Mouse (Mus musculus): ENCODE data around the gene Trpm3. TPM values are rescaled to one million over a fixed set of nuclear protein-coding genes. Genes with fewer than 3 reads are reported as not detected.

Gene Trpm3
- polyA plus RNA-seq, 1 experiment from 2014 or later = 3.9 TPM

DNA sequence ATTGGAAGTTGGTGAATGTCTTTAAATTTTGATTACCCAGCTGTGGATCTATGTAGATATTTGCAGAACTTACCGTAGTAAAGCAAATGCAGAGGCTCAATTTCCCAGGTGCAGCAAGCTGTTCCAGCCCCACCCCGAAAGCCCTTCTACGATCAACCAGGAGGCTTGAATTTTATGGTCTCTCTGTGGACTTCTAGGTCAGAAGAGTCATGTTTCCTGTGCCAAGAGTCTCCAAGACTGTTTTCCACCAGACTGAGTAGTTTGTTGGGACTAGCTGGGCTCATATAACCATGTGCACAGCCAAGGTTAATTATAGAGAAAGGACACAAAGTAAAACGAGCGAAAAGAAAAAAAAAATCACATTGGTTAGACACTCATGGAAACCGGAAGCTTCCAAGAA is 364.6 kb downstream of the Trpm3 start:
- H3K9me3 ChIP-seq (ENCODE audit: control insufficient read depth, low read length) = no peaks in the 10 kb centered on the region
- no peak; the same call in 1 of the 2 replicates for ATAC-seq (ENCODE audit: low FRiP score, low TSS enrichment)
- 47% methylated on average over 6 of the region's 6 CpGs for WGBS
- no peak overlapping the region for H3K4me2 ChIP-seq (replicated peaks; ENCODE audit: low read depth, low read length)
- H3K27me3 ChIP-seq (ENCODE audit: control insufficient read depth, insufficient read depth, low read length) = no peaks in the 10 kb centered on the region
- no peak overlapping the region for H3K27ac ChIP-seq (ENCODE audit: low read depth, low read length)
- no peaks in the 10 kb centered on the region for H3K36me3 ChIP-seq (ENCODE audit: control insufficient read depth, insufficient read depth, low read length)
- H3K4me3 ChIP-seq (ENCODE audit: low read length) = no peak overlapping the region
- H3K4me1 ChIP-seq (ENCODE audit: control insufficient read depth, insufficient read depth, low read length) = no peaks in the 10 kb centered on the region
- H3K9ac ChIP-seq (ENCODE audit: low read depth, low read length) = no peak overlapping the region

DNA sequence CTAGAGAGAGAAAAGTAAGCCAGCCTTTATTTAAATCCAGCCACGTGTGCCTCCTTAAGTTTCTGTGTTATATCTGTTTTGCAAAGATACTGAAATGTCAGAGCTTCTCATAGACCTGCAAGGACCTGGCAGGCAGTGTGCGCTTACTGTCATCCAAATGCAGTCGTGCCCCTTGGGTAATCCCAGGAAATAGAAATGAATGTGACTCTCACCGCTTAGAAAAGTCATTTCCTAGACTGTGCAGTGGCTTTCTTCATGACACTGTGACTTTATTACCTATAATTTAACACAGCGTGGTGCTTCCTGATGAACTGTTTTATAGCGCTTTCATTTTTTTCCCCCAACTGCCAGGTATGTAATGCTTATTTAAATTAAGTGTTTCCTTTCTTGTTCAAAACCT is 379.7 kb downstream of the Trpm3 start:
- H3K4me2 ChIP-seq (replicated peaks; ENCODE audit: low read depth, low read length) = no peak overlapping the region
- no peaks in the 10 kb centered on the region for H3K4me1 ChIP-seq (ENCODE audit: control insufficient read depth, insufficient read depth, low read length)
- ATAC-seq (ENCODE audit: low FRiP score, low TSS enrichment) = no peak
- H3K4me3 ChIP-seq (ENCODE audit: low read length) = no peak overlapping the region
- H3K27ac ChIP-seq (ENCODE audit: low read depth, low read length) = no peak overlapping the region
- WGBS = 68% methylated on average over 6 of the region's 6 CpGs
- H3K9ac ChIP-seq (ENCODE audit: low read depth, low read length) = no peak overlapping the region
- no peaks in the 10 kb centered on the region for H3K27me3 ChIP-seq (ENCODE audit: control insufficient read depth, insufficient read depth, low read length)
- no peaks in the 10 kb centered on the region for H3K36me3 ChIP-seq (ENCODE audit: control insufficient read depth, insufficient read depth, low read length)
- H3K9me3 ChIP-seq (ENCODE audit: control insufficient read depth, low read length) = no peaks in the 10 kb centered on the region

DNA sequence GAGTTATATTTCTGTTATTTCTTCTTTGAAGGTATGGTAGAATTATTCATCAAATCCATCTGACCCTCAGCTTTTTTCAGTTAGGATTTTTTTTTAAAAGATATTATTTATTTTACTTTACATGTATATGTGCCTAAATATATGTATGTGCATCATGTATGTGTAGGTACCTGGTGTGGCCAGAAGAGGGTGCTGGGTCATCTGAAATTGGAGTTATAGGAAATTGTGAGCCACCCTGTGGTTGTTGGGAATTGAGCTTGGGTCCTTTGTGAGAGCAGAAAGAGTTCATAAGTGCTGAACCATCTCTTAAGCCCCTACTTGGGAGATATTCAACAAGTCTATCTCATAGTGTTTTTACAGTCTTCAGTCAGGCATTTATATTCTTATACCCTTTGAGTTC is 389.1 kb downstream of the Trpm3 start:
- no peak overlapping the region for H3K4me3 ChIP-seq (ENCODE audit: low read length)
- no peak overlapping the region for H3K9ac ChIP-seq (ENCODE audit: low read depth, low read length)
- H3K36me3 ChIP-seq (ENCODE audit: control insufficient read depth, insufficient read depth, low read length) = no peaks in the 10 kb centered on the region
- H3K27me3 ChIP-seq (ENCODE audit: control insufficient read depth, insufficient read depth, low read length) = no peaks in the 10 kb centered on the region
- no peaks in the 10 kb centered on the region for H3K4me1 ChIP-seq (ENCODE audit: control insufficient read depth, insufficient read depth, low read length)
- no peak for ATAC-seq (ENCODE audit: low FRiP score, low TSS enrichment)
- H3K9me3 ChIP-seq (ENCODE audit: control insufficient read depth, low read length) = 0 out of 2 replicates have a peak, but pooled peaks cover 4% of the 10 kb centered on the region
- H3K27ac ChIP-seq (ENCODE audit: low read depth, low read length) = no peak overlapping the region
- H3K4me2 ChIP-seq (replicated peaks; ENCODE audit: low read depth, low read length) = no peak overlapping the region

DNA sequence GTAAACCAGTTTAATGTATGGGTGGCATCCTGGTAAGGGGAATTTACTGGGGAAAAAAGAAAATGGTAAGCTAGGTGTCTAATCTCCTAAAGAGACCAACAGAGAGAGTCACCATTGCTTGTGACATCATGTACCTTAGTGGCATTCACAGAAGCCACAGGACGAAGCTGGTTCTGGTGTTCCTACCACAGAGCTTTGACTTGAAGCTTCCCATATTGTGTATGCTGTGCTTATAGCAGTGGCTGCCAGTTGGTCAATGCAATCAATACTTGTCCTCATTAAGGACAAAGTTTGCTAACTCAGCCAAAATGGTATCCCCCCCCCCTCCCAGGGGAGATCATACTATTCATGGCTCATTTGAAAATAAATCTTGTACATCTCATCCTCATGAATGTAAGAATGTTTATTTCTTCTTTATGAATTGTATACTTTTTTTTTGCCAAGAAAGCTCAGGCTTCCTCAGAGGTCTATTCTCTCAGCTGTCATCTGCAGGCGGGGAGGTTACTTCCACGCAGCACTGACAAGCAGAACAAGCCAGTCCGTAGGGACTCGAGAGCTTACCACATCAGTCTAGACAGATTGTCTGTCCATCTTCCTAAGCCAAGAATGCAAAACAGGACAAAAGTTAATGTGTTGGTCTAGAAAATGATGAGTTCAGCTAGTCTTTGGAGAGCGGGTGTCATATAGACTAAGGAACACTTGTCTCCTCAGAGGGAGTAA is 404.3 kb downstream of the Trpm3 start:
- Histone ChIP-seq H3K9me3 (ENCODE audit: control insufficient read depth, low read length) (no peaks in the 10 kb centered on the region), H3K36me3 (ENCODE audit: control insufficient read depth, insufficient read depth, low read length) (no peaks in the 10 kb centered on the region), H3K4me2 (replicated peaks; ENCODE audit: low read depth, low read length) (no peak overlapping the region), H3K9ac (ENCODE audit: low read depth, low read length) (no peak overlapping the region), H3K4me3 (ENCODE audit: low read length) (no peak overlapping the region), H3K4me1 (ENCODE audit: control insufficient read depth, insufficient read depth, low read length) (no peaks in the 10 kb centered on the region), H3K27ac (ENCODE audit: low read depth, low read length) (no peak overlapping the region), H3K27me3 (ENCODE audit: control insufficient read depth, insufficient read depth, low read length) (no peaks in the 10 kb centered on the region)
- no peak for ATAC-seq (ENCODE audit: low FRiP score, low TSS enrichment)
- 91% methylated on average over 6 of the region's 6 CpGs for WGBS

DNA sequence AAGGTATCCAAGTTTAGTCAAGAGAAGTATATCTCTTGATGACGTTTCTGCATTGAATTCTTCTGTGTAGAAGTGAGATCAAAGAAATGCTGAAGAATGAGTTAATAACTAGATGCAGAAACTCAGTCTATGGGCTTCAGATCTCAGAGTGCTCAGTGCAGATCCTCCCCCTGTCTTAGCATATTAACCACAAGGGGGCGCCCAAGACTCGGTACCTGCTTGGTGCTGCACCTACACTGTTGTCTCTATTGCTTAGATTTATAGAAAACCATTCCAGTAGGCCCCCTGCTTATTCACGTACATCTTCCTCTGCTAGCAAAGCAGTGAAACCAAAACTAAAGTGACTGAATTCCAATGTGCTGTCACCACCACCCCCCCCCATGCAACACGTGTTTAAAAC is 413.3 kb downstream of the Trpm3 start:
- Histone ChIP-seq H3K4me1 (ENCODE audit: control insufficient read depth, insufficient read depth, low read length) (0 out of 2 replicates have a peak, but pooled peaks cover 3% of the 10 kb centered on the region), H3K36me3 (ENCODE audit: control insufficient read depth, insufficient read depth, low read length) (no peaks in the 10 kb centered on the region), H3K27me3 (ENCODE audit: control insufficient read depth, insufficient read depth, low read length) (no peaks in the 10 kb centered on the region), H3K27ac (ENCODE audit: low read depth, low read length) (no peak overlapping the region), H3K9ac (ENCODE audit: low read depth, low read length) (no peak overlapping the region), H3K4me2 (replicated peaks; ENCODE audit: low read depth, low read length) (no peak overlapping the region), H3K4me3 (ENCODE audit: low read length) (no peak overlapping the region), H3K9me3 (ENCODE audit: control insufficient read depth, low read length) (no peaks in the 10 kb centered on the region)
- no peak for ATAC-seq (ENCODE audit: low FRiP score, low TSS enrichment)
- 30% methylated on average over 5 of the region's 5 CpGs for WGBS

DNA sequence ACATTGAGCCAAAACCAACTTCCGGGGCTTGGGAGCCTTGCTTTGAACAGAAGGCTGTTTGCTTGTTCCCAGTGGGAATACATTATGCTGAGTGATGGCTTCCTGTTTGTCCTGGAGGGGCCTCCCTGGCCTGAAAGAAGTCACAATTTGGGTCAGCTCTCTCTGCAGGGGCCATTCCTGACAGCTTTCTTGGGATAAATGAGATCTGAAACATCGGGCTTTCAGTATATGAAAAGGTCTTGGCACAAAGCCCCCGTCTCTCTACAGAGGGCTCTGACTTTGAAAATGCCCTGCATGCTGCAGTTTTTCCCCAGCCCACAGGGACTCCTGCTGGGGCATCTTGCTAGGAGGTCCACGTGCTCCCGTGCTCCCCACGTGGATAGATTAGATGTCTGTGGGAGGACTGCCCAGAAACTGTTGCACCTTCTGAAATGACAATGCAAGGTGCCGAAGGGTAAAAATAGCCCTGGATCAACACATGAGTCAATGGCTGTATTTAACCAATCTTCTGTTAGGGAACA is 415.6 kb downstream of the Trpm3 start:
- H3K36me3 ChIP-seq (ENCODE audit: control insufficient read depth, insufficient read depth, low read length) = no peaks in the 10 kb centered on the region
- no peak overlapping the region for H3K9ac ChIP-seq (ENCODE audit: low read depth, low read length)
- no peaks in the 10 kb centered on the region for H3K9me3 ChIP-seq (ENCODE audit: control insufficient read depth, low read length)
- 0 out of 2 replicates have a peak, but pooled peaks cover 3% of the 10 kb centered on the region for H3K4me1 ChIP-seq (ENCODE audit: control insufficient read depth, insufficient read depth, low read length)
- no peaks in the 10 kb centered on the region for H3K27me3 ChIP-seq (ENCODE audit: control insufficient read depth, insufficient read depth, low read length)
- WGBS = 9% methylated on average over 7 of the region's 7 CpGs
- H3K4me3 ChIP-seq (ENCODE audit: low read length) = no peak overlapping the region
- no peak overlapping the region for H3K27ac ChIP-seq (ENCODE audit: low read depth, low read length)
- ATAC-seq (ENCODE audit: low FRiP score, low TSS enrichment) = peak; percentile 79
- H3K4me2 ChIP-seq (replicated peaks; ENCODE audit: low read depth, low read length) = no peak overlapping the region; the same call in 1 of the 2 replicates

DNA sequence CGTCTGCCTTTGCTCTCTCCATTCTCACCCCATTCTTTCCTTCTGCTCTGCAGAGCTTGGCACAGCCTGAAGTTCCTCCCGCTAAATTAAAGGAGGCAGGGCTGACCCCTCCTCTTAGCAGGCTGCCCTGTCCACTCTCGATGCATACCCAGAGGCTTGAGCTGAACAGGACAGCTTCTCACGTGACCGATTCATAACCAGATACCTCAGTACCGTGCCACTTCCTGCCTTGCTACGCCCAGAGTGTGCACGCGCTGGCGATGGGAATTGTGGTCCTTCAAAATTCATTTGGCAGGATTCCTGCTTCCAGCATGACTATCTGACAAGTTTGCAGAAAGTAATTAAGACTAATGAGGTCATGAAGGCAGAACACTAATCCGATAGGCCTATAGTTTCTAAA is 433.6 kb downstream of the Trpm3 start:
- Histone ChIP-seq H3K36me3 (ENCODE audit: control insufficient read depth, insufficient read depth, low read length) (no peaks in the 10 kb centered on the region), H3K4me3 (ENCODE audit: low read length) (no peak overlapping the region), H3K27ac (ENCODE audit: low read depth, low read length) (no peak overlapping the region), H3K4me2 (replicated peaks; ENCODE audit: low read depth, low read length) (no peak overlapping the region), H3K27me3 (ENCODE audit: control insufficient read depth, insufficient read depth, low read length) (no peaks in the 10 kb centered on the region), H3K4me1 (ENCODE audit: control insufficient read depth, insufficient read depth, low read length) (no peaks in the 10 kb centered on the region), H3K9me3 (ENCODE audit: control insufficient read depth, low read length) (no peaks in the 10 kb centered on the region), H3K9ac (ENCODE audit: low read depth, low read length) (no peak overlapping the region)
- ATAC-seq (ENCODE audit: low FRiP score, low TSS enrichment) = no peak
- 71% methylated on average over 11 of the region's 11 CpGs for WGBS

DNA sequence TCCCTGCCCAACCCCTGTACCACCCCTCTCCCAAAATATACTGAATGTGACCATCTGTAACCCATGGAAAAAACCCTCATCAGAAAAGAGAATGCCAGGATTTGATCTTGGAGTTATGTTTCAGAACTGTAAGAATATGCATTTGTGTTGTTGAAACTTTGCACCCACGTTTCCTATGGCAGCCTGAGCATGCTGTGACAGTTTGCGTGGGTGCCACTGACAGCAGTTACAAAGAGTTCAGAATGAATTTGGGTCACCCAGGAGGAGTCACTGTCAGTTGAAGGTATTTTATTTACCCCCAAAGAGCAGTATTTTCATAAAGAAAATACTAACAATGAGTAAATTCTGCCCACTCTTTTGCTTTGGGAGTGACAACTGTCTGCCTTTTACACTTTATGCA is 434.0 kb downstream of the Trpm3 start:
- no peak for ATAC-seq (ENCODE audit: low FRiP score, low TSS enrichment)
- Histone ChIP-seq H3K27me3 (ENCODE audit: control insufficient read depth, insufficient read depth, low read length) (no peaks in the 10 kb centered on the region), H3K36me3 (ENCODE audit: control insufficient read depth, insufficient read depth, low read length) (no peaks in the 10 kb centered on the region), H3K9me3 (ENCODE audit: control insufficient read depth, low read length) (no peaks in the 10 kb centered on the region), H3K27ac (ENCODE audit: low read depth, low read length) (no peak overlapping the region), H3K4me3 (ENCODE audit: low read length) (no peak overlapping the region), H3K9ac (ENCODE audit: low read depth, low read length) (no peak overlapping the region), H3K4me2 (replicated peaks; ENCODE audit: low read depth, low read length) (no peak overlapping the region), H3K4me1 (ENCODE audit: control insufficient read depth, insufficient read depth, low read length) (no peaks in the 10 kb centered on the region)
- 78% methylated on average over 2 of the region's 2 CpGs for WGBS

DNA sequence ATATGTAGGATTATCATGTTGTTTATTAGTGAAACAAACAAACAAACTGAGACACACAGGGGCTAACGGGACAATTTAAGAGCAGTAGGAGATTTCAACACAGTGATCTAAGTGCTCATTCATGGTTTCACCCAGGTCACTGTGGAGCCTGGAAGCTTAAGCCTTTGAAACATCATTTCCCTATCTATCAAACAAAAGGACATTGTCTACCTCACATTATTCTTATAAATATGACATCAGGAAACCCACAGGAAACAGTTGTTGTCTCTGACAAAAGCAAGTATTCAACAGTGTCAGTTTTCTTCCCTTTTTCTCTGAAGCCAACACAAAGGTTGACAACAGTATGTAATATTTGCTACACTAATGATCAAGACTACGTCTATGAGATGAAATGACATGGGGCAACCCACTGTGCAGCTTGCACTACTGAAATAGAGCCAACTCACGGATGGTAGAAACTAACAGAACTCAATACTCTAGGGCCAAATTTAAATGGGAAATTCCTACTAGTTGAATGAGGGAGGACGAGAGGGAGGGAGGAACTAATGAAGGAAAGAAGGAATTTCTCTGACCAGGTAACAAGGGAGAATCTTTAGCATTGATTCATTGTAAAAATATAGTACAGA is 443.4 kb downstream of the Trpm3 start:
- Histone ChIP-seq H3K36me3 (ENCODE audit: control insufficient read depth, insufficient read depth, low read length) (no peaks in the 10 kb centered on the region), H3K27ac (ENCODE audit: low read depth, low read length) (no peak overlapping the region), H3K9ac (ENCODE audit: low read depth, low read length) (no peak overlapping the region), H3K9me3 (ENCODE audit: control insufficient read depth, low read length) (no peaks in the 10 kb centered on the region), H3K27me3 (ENCODE audit: control insufficient read depth, insufficient read depth, low read length) (no peaks in the 10 kb centered on the region; the same call in 1 of the 2 replicates), H3K4me3 (ENCODE audit: low read length) (no peak overlapping the region), H3K4me1 (ENCODE audit: control insufficient read depth, insufficient read depth, low read length) (no peaks in the 10 kb centered on the region), H3K4me2 (replicated peaks; ENCODE audit: low read depth, low read length) (no peak overlapping the region)
- 84% methylated on average over 4 of the region's 4 CpGs for WGBS
- no peak for ATAC-seq (ENCODE audit: low FRiP score, low TSS enrichment)

All from kidney, embryonic 14.5 days (tissue).